Mouse (Mus musculus): Measurements from ENCODE around the gene Map1s. TPM values are rescaled to one million over a fixed set of nuclear protein-coding genes. Genes with fewer than 3 reads are reported as not detected.

The Map1s gene
- polyA plus RNA-seq, 1 experiment from 2014 or later = 57.8 TPM

MicroRNA genes within 50 kb of the gene (microRNA counts, 519-probe panel; counts per million panel counts)
- microRNA mmu-miR-1969 = not detected

Small RNA genes within 50 kb of the gene (microRNA-seq; reads per million reads assigned to microRNA genes)
- 1.2 reads per million for gene Mir1969
- gene Mir7067 = 0.52 reads per million

Other genes starting within 250 kb of the Map1s start
- gene Pgpep1, start 245.5 kb upstream of the Map1s start, polyA plus RNA-seq (2015; fragmentation: Nextera tagmentation; extraction: Ambion mirVana) = 68.2 and 71.1 TPM in 2 replicates
- 240 and 246 TPM in 2 replicates for gene Lsm4, start 232.7 kb upstream of the Map1s start, polyA plus RNA-seq (2015; fragmentation: Nextera tagmentation; extraction: Ambion mirVana)
- gene Jund, start 207.0 kb upstream of the Map1s start, polyA plus RNA-seq (2015; fragmentation: Nextera tagmentation; extraction: Ambion mirVana) = 57.3 and 61.1 TPM in 2 replicates
- not detected in 2 replicates for gene Iqcn, start 202.5 kb upstream of the Map1s start, polyA plus RNA-seq (2015; fragmentation: Nextera tagmentation; extraction: Ambion mirVana)
- gene Gm3336, start 187.4 kb upstream of the Map1s start, polyA plus RNA-seq (2015; fragmentation: Nextera tagmentation; extraction: Ambion mirVana) = not detected in 2 replicates
- gene Pde4c, start 182.2 kb upstream of the Map1s start, polyA plus RNA-seq (2015; fragmentation: Nextera tagmentation; extraction: Ambion mirVana) = 0.04 and 0.06 TPM in 2 replicates
- 18.0 and 19.6 TPM in 2 replicates for gene Rab3a, start 151.3 kb upstream of the Map1s start, polyA plus RNA-seq (2015; fragmentation: Nextera tagmentation; extraction: Ambion mirVana)
- gene Mpv17l2, start 145.0 kb upstream of the Map1s start, polyA plus RNA-seq (2015; fragmentation: Nextera tagmentation; extraction: Ambion mirVana) = 29.2 and 36.6 TPM in 2 replicates
- gene Pik3r2, start 129.2 kb upstream of the Map1s start, polyA plus RNA-seq (2015; fragmentation: Nextera tagmentation; extraction: Ambion mirVana) = 78.1 and 81.3 TPM in 2 replicates
- gene Mast3, start 100.9 kb upstream of the Map1s start, polyA plus RNA-seq (2015; fragmentation: Nextera tagmentation; extraction: Ambion mirVana) = 13.1 and 14.0 TPM in 2 replicates
- 0.06 TPM in 1 of 2 replicates, not detected in the other for gene Il12rb1, start 97.5 kb upstream of the Map1s start, polyA plus RNA-seq (2015; fragmentation: Nextera tagmentation; extraction: Ambion mirVana)
- gene Arrdc2, start 66.2 kb upstream of the Map1s start, polyA plus RNA-seq (2015; fragmentation: Nextera tagmentation; extraction: Ambion mirVana) = 6.1 and 6.2 TPM in 2 replicates
- 2.9 and 4.3 TPM in 2 replicates for gene Kcnn1, start 42.7 kb upstream of the Map1s start, polyA plus RNA-seq (2015; fragmentation: Nextera tagmentation; extraction: Ambion mirVana)
- 113 and 117 TPM in 2 replicates for gene Ccdc124, start 32.0 kb upstream of the Map1s start, polyA plus RNA-seq (2015; fragmentation: Nextera tagmentation; extraction: Ambion mirVana)
- 0.39 and 0.45 TPM in 2 replicates for gene Slc5a5, start 13.2 kb upstream of the Map1s start, polyA plus RNA-seq (2015; fragmentation: Nextera tagmentation; extraction: Ambion mirVana)
- 4,263 and 4,460 TPM in 2 replicates for gene Rpl18a, start 8.5 kb upstream of the Map1s start, polyA plus RNA-seq (2015; fragmentation: Nextera tagmentation; extraction: Ambion mirVana)